Mouse (Mus musculus): ENCODE data around the gene Catsperg2.
"Not testable (repeated sequence)": the region's sequence is repeated elsewhere in the genome, so short reads cannot be mapped to it uniquely, and the experiment has no call there.

Catsperg2 gene

GRCm38 (mm10) chr7:29726860-29727259 lies at the start of gene Catsperg2:
Gene Catsperg2 (minus strand): TSS chr7:29727032.
- peak; percentile 18 for DNase-seq (ENCODE audit: low read depth, low spot score)

- no peak for DNase-seq (ENCODE audit: low read depth, low spot score)
Observed at GRCm38 (mm10) chr7:29776568-29776967, 49.7 kb upstream of the Catsperg2 start.

- DNase-seq (ENCODE audit: low read depth, low spot score) = no peak
Observed at GRCm38 (mm10) chr7:29774371-29774770, 47.5 kb upstream of the Catsperg2 start.

- DNase-seq (ENCODE audit: low read depth, low spot score) = no peak
Observed at GRCm38 (mm10) chr7:29773503-29773902, 46.7 kb upstream of the Catsperg2 start.

GRCm38 (mm10) chr7:29768980-29769379 lies 42.1 kb upstream of the Catsperg2 start:
- DNase-seq (ENCODE audit: low read depth, low spot score) = no peak

- DNase-seq (ENCODE audit: low read depth, low spot score) = peak; percentile 90
Observed at GRCm38 (mm10) chr7:29768090-29768900, 41.5 kb upstream of the Catsperg2 start, which contains the start of gene Zfp84. Gene Zfp84 (plus strand): TSS chr7:29768552.

GRCm38 (mm10) chr7:29767058-29767686 lies 40.3 kb upstream of the Catsperg2 start:
- peak; percentile 86 for DNase-seq (ENCODE audit: low read depth, low spot score)

GRCm38 (mm10) chr7:29764702-29765101 lies 37.9 kb upstream of the Catsperg2 start:
- DNase-seq (ENCODE audit: low read depth, low spot score) = no peak

- DNase-seq (ENCODE audit: low read depth, low spot score) = no peak
Observed at GRCm38 (mm10) chr7:29760476-29760875, 33.6 kb upstream of the Catsperg2 start.

- DNase-seq (ENCODE audit: low read depth, low spot score) = no peak
Observed at GRCm38 (mm10) chr7:29742258-29742657, 15.4 kb upstream of the Catsperg2 start.

- no peak for DNase-seq (ENCODE audit: low read depth, low spot score)
Observed at GRCm38 (mm10) chr7:29728055-29728454, 1.2 kb upstream of the Catsperg2 start.

- peak; percentile 33 for DNase-seq (ENCODE audit: low read depth, low spot score)
Observed at GRCm38 (mm10) chr7:29725461-29726142, 1.2 kb downstream of the Catsperg2 start.

GRCm38 (mm10) chr7:29708891-29709290 lies 17.9 kb downstream of the Catsperg2 start:
- DNase-seq (ENCODE audit: low read depth, low spot score) = not testable (repeated sequence)

GRCm38 (mm10) chr7:29695231-29695630 lies 31.6 kb downstream of the Catsperg2 start:
- DNase-seq (ENCODE audit: low read depth, low spot score) = not testable (repeated sequence)

GRCm38 (mm10) chr7:29681868-29682267 lies 45.0 kb downstream of the Catsperg2 start:
- peak; percentile 9 for DNase-seq (ENCODE audit: low read depth, low spot score)

Data from mesoderm, embryonic 11.5 days (tissue).